Mouse (Mus musculus) intestine, embryonic 16.5 days (tissue): Measurements from ENCODE around the gene Gprc5b. TPM values are rescaled to one million over a fixed set of nuclear protein-coding genes. Genes with fewer than 3 reads are reported as not detected.
A peak's percentile ranks its signal among the peaks of the same experiment; 100 is the strongest.

ENCODE experiments used
- ATAC-seq: fragments of 200-750 bp; cut with Nextera tagmentation; 2 replicates; pipeline ENCODE4 v1.8.0; 2017; ENCODE audit warnings: moderate TSS enrichment, moderate library complexity
- H3K27ac ChIP-seq: fragments of 300-500 bp; sonication (generic); 2 replicates; pipeline ENCODE4 v1.5.1; 2014; ENCODE audit warnings: mild to moderate bottlenecking, low read length
- H3K27me3 ChIP-seq: fragments of 300-500 bp; sonication (generic); replicated peaks from 2 replicates; pipeline ENCODE4 v1.6.1; 2014; ENCODE audit warnings: low read length, control low read depth, mixed read lengths; ENCODE audit not compliant: control insufficient read depth, insufficient read depth
- H3K36me3 ChIP-seq: fragments of 300-500 bp; sonication (generic); 2 replicates; pipeline ENCODE4 v1.6.1; 2014; ENCODE audit warnings: low read length, control low read depth; ENCODE audit not compliant: control insufficient read depth, insufficient read depth
- H3K4me1 ChIP-seq: fragments of 300-500 bp; sonication (generic); 2 replicates; pipeline ENCODE4 v1.6.1; 2014; ENCODE audit warnings: low read length, control low read depth, mixed read lengths; ENCODE audit not compliant: control insufficient read depth, insufficient read depth
- H3K4me2 ChIP-seq: fragments of 300-500 bp; sonication (generic); 2 replicates; pipeline ENCODE4 v1.6.1; 2014; ENCODE audit warnings: low read depth, low read length, control low read depth
- H3K4me3 ChIP-seq: fragments of 300-500 bp; sonication (generic); 2 replicates; pipeline ENCODE4 v1.5.1; 2014; ENCODE audit warnings: mild to moderate bottlenecking, low read length
- H3K9ac ChIP-seq: fragments of 300-500 bp; sonication (generic); 2 replicates; pipeline ENCODE4 v1.6.1; 2014; ENCODE audit warnings: low read depth, low read length
- H3K9me3 ChIP-seq: fragments of 300-500 bp; sonication (generic); 2 replicates; pipeline ENCODE4 v1.6.1; 2016; ENCODE audit warnings: low read length, control low read depth; ENCODE audit not compliant: control insufficient read depth
- WGBS: fragments of 180-500 bp; shearing (Covaris S2); extraction: QIAGEN DNeasy Blood & Tissue Kit; methylation state at CpG from one replicate; pipeline ENCODE4 v1.1.7; 2014; 5-methylcytosine and 5-hydroxymethylcytosine counted together
- polyA plus RNA-seq: library from polyadenylated mRNA; unstranded; fragments of >200 nt; fragmentation: Nextera tagmentation; extraction: Ambion mirVana; gene quantifications from 2 replicates; pipeline ENCODE4 v1.2.1, GENCODE M21; 2015

Gprc5b gene
- polyA plus RNA-seq, 1 experiment from 2014 or later = 2.8 TPM

DNA sequence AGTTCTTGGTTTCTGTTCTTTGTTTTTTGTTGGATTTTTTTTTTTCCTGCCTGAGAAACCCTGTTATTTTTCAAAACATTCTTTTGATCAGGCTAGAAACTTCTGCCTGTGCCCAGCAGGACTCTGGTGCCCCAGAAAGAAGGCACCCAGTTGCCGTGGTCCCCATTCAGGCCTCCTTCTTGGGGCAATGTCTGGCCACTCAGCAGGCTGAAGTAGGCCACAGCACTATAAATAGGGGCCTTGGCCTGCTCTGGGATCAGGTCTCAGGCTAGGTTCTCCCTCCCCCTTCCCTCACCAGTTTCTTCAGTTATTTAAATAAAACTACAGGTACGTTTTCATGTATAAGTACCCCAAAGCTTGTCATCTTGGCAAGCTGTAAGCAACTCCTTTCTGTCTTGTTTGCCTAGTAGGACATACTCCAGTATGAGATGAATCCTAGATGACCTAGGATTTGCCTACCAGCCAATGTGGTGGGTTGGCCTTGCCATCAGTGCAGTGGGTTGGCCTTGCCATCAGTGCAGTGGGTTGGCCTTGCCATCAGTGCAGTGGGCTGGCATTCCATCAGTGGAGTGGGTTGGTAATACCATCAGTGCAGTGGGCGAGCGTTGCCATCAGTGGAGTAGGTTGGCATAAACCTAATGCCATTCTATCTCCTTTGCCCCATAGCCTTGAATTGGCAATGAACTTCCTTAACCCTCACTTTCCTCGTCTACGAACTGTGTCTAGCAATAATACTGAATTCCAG, 68.3 kb downstream of the Gprc5b start:
- no peaks in the 10 kb centered on the region for H3K36me3 ChIP-seq
- no peaks in the 10 kb centered on the region for H3K27me3 ChIP-seq
- H3K4me1 ChIP-seq = peaks cover 10% of the 10 kb centered on the region
- no peak overlapping the region for H3K4me3 ChIP-seq
- ATAC-seq = no peak
- H3K4me2 ChIP-seq = no peak overlapping the region
- H3K9ac ChIP-seq = no peak overlapping the region
- 84% methylated on average over 6 of the region's 6 CpGs for WGBS
- no peak overlapping the region for H3K27ac ChIP-seq
- no peaks in the 10 kb centered on the region for H3K9me3 ChIP-seq

DNA sequence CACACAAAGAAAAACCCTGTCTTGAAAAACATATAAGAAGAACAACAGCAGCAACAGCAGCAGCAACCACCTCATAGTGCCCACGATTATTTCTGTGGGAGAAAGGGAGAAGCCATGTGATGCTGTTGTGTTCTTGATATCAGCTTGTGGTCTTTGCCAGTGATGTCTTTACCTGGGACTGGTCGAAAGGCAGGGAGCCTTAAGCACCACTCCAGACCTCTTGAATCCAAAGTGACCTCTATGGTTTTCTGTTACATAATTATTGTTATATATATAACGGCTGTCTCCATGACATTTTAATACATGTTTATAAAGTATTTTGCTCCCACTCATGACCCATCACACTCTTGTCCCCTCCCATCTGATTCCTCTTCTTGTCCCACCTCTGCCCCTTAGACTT, 69.5 kb downstream of the Gprc5b start:
- H3K4me1 ChIP-seq = peaks cover 10% of the 10 kb centered on the region
- WGBS = 79% methylated on average over 3 of the region's 3 CpGs
- no peaks in the 10 kb centered on the region for H3K9me3 ChIP-seq
- H3K27me3 ChIP-seq = no peaks in the 10 kb centered on the region
- no peak overlapping the region for H3K27ac ChIP-seq
- ATAC-seq = no peak
- no peak overlapping the region for H3K4me2 ChIP-seq
- H3K9ac ChIP-seq = no peak overlapping the region
- H3K36me3 ChIP-seq = no peaks in the 10 kb centered on the region
- no peak overlapping the region for H3K4me3 ChIP-seq

DNA sequence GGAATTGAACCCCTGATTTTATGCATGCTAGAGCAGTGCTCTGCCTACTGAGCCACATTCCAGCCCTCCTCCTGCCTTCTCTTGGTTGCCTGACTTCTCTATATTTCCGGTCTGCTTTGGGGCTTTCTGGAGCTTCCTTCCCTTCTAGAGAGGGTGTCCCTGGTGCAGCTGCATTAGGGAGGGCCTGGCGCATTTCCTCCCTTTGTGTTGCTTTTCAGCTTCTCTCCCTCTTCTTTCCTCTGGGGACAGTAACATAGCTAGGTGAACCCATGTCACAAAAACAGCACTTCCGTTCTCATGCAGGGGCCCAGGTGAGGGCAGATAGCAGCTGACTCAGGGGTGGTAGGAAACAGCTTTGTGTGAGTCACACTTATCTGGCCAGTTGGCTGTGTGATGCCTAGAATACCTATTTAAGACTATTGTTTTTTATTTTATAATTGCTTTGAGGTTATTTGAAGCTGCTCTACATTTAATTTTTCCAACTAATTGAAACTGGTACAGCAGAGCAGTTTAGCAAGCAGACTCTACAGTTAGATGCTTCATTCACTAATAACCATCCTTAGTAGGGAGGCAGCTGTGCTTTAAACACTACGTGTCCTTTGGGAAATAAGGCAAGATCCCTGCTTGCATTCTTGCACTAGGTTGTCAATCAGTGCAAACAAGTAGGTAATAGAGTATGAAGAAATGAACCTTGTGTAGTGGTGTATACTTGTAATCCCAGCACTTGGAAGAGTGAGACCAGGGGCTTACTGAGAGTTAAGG, 72.4 kb downstream of the Gprc5b start:
- Histone ChIP-seq H3K9ac (no peak overlapping the region), H3K4me2 (no peak overlapping the region), H3K9me3 (no peaks in the 10 kb centered on the region), H3K27me3 (no peaks in the 10 kb centered on the region), H3K36me3 (no peaks in the 10 kb centered on the region), H3K27ac (no peak overlapping the region), H3K4me1 (no peaks in the 10 kb centered on the region), H3K4me3 (no peak overlapping the region)
- ATAC-seq = peak; percentile 18; the same call in 1 of the 2 replicates
- WGBS = 62% methylated on average over 4 of the region's 4 CpGs

Other genes starting within 250 kb of the Gprc5b start
- 1.5 and 1.7 TPM in 2 replicates for gene Iqck, start 139.5 kb downstream of the Gprc5b start, polyA plus RNA-seq
- gene Knop1, start 139.0 kb downstream of the Gprc5b start, polyA plus RNA-seq = 70.8 and 77.7 TPM in 2 replicates
- not detected in 2 replicates for gene Gpr139, start 189.4 kb upstream of the Gprc5b start, polyA plus RNA-seq